Mouse (Mus musculus): ENCODE results near the gene Rc3h2. TPM values are rescaled to one million over a fixed set of nuclear protein-coding genes. Genes with fewer than 3 reads are reported as not detected.
A peak's percentile ranks its signal among the peaks of the same experiment; 100 is the strongest.

The Rc3h2 gene
- total RNA-seq (2015): 28.8 and 29.9 TPM in 2 replicates
- total RNA-seq (2017): 23.1 and 37.1 TPM in 2 replicates

- peak; percentile 98 for ATAC-seq (replicated peaks; ENCODE audit: poor library complexity)
Observed at GRCm38 (mm10) chr2:37422306-37423304, at the start of gene Rc3h2. Gene Rc3h2, minus strand, starts transcription at chr2:37422903.

- peak; percentile 46 for ATAC-seq (replicated peaks; ENCODE audit: poor library complexity)
Observed at GRCm38 (mm10) chr2:37466266-37466665, 43.6 kb upstream of the Rc3h2 start.

GRCm38 (mm10) chr2:37460707-37461106 lies 38.0 kb upstream of the Rc3h2 start:
- ATAC-seq (replicated peaks; ENCODE audit: poor library complexity): no peak

- peak; percentile 38 for ATAC-seq (replicated peaks; ENCODE audit: poor library complexity)
Observed at GRCm38 (mm10) chr2:37452376-37452760, 29.7 kb upstream of the Rc3h2 start.

- ATAC-seq (replicated peaks; ENCODE audit: poor library complexity): peak; percentile 98
Observed at GRCm38 (mm10) chr2:37451667-37452375, 29.1 kb upstream of the Rc3h2 start.

GRCm38 (mm10) chr2:37442611-37443591 lies 20.2 kb upstream of the Rc3h2 start, which contains the start of the genes Zbtb26, Zbtb6 and Rabgap1:
Gene Zbtb26, minus strand, starts transcription at chr2:37443135.
Gene Zbtb6, minus strand, starts transcription at chr2:37443171.
Gene Rabgap1, plus strand, starts transcription at chr2:37443279.
- peak; percentile 98 for ATAC-seq (replicated peaks; ENCODE audit: poor library complexity)

- ATAC-seq (replicated peaks; ENCODE audit: poor library complexity): no peak
Observed at GRCm38 (mm10) chr2:37431609-37432008, 8.9 kb upstream of the Rc3h2 start.

GRCm38 (mm10) chr2:37430593-37431464 lies 8.1 kb upstream of the Rc3h2 start:
- ATAC-seq (replicated peaks; ENCODE audit: poor library complexity): peak; percentile 90

GRCm38 (mm10) chr2:37423671-37424070 lies 968 bp upstream of the Rc3h2 start:
- no peak for ATAC-seq (replicated peaks; ENCODE audit: poor library complexity)

- no peak for ATAC-seq (replicated peaks; ENCODE audit: poor library complexity)
Observed at GRCm38 (mm10) chr2:37421903-37422302, 800 bp downstream of the Rc3h2 start.

GRCm38 (mm10) chr2:37395539-37395938 lies 27.2 kb downstream of the Rc3h2 start:
- ATAC-seq (replicated peaks; ENCODE audit: poor library complexity): peak; percentile 70

- no peak for ATAC-seq (replicated peaks; ENCODE audit: poor library complexity)
Observed at GRCm38 (mm10) chr2:37382921-37383320, 39.8 kb downstream of the Rc3h2 start.

GRCm38 (mm10) chr2:37380189-37380588 lies 42.5 kb downstream of the Rc3h2 start:
- peak; percentile 96 for ATAC-seq (replicated peaks; ENCODE audit: poor library complexity)

- ATAC-seq (replicated peaks; ENCODE audit: poor library complexity): peak; percentile 93
Observed at GRCm38 (mm10) chr2:37376018-37376417, 46.7 kb downstream of the Rc3h2 start.

GRCm38 (mm10) chr2:37370651-37371050 lies 52.1 kb downstream of the Rc3h2 start:
- no peak for ATAC-seq (replicated peaks; ENCODE audit: poor library complexity)

- no peak for ATAC-seq (replicated peaks; ENCODE audit: poor library complexity)
Observed at GRCm38 (mm10) chr2:37359908-37360307, 62.8 kb downstream of the Rc3h2 start.

- peak; percentile 92 for ATAC-seq (replicated peaks; ENCODE audit: poor library complexity)
Observed at GRCm38 (mm10) chr2:37358633-37359540, 63.8 kb downstream of the Rc3h2 start, which contains the start of gene Pdcl. Gene Pdcl, minus strand, starts transcription at chr2:37359332.

- ATAC-seq (replicated peaks; ENCODE audit: poor library complexity): no peak
Observed at GRCm38 (mm10) chr2:37355571-37355970, 67.1 kb downstream of the Rc3h2 start.
